Comparison of ENCODE assay signal across 17 mouse cellular contexts in the genomic region with DNA sequence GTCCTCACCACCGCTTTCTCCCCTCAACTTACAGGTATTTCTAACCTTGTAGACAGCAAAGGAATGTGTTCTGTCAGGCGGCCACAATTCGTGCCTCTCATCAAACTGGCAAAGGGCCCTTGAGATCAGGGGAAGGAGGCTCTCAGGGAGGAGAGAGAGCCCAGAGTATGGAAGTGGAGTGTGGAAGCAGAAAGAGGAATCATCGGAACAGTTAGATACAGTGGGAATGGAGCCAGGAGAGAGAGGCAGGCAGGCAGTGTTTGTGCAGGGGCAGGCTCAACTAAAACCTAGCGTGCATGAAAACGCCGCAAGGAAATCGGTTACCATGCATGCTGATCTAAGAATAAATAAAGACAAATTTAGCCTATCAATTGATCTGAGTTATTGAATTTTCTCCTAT. TPM values are rescaled to one million over a fixed set of nuclear protein-coding genes. Genes with fewer than 3 reads are reported as not detected.
DNase-seq lines count a peak whose midpoint lies in the region; ATAC-seq and TF ChIP-seq lines count a peak whose summit lies in the region.
"Had no signal": no experiment of that assay in that cellular context is flagged by ENCODE, and none has a peak within 500 bp of the region (broad histone marks: within the 10 kb centered on the region; RNA-seq: fewer than 3 reads in every experiment).

No protein-coding gene starts in this region.

- H3K27me3 ChIP-seq in forebrain, postnatal 0 days (ENCODE audit: insufficient read depth, low read length) = no peaks in the 10 kb centered on the region
- H3K27me3 ChIP-seq in forebrain, embryonic 10.5 days (ENCODE audit: poor library complexity, severe bottlenecking) = no peaks in the 10 kb centered on the region
- H3K27me3 ChIP-seq in intestine, embryonic 14.5 days (replicated peaks; ENCODE audit: control insufficient read depth, insufficient read depth, low read length) = no peaks in the 10 kb centered on the region
- H3K27me3 ChIP-seq in intestine, embryonic 16.5 days (replicated peaks; ENCODE audit: control insufficient read depth, insufficient read depth, low read length) = no peaks in the 10 kb centered on the region
- H3K27me3 ChIP-seq: limb, embryonic 12.5 days; megakaryocyte, embryonic 14.5 days; neural tube, embryonic 12.5 days had no signal

- WGBS in forebrain, postnatal 0 days = 62% methylated on average over 8 of the region's 8 CpGs
- WGBS in forebrain, embryonic 10.5 days = 83% methylated on average over 8 of the region's 8 CpGs
- WGBS in intestine, embryonic 14.5 days = 65% methylated on average over 8 of the region's 8 CpGs
- WGBS in intestine, embryonic 16.5 days = 61% methylated on average over 8 of the region's 8 CpGs

- H3K4me2 ChIP-seq in forebrain, postnatal 0 days (ENCODE audit: low read depth) = 0 out of 2 replicates have a peak overlapping the region, but pooled peaks have one; percentile 3
- no peak overlapping the region for H3K4me2 ChIP-seq in intestine, embryonic 14.5 days (ENCODE audit: low read length)
- H3K4me2 ChIP-seq in intestine, embryonic 16.5 days (ENCODE audit: low read depth, low read length) = no peak overlapping the region
- H3K4me2 ChIP-seq: limb, embryonic 12.5 days; neural tube, embryonic 12.5 days had no signal

- no peaks in the 10 kb centered on the region for H3K9me3 ChIP-seq in forebrain, postnatal 0 days (ENCODE audit: low read length)
- H3K9me3 ChIP-seq in forebrain, embryonic 10.5 days = no peaks in the 10 kb centered on the region
- no peaks in the 10 kb centered on the region for H3K9me3 ChIP-seq in intestine, embryonic 14.5 days (ENCODE audit: control insufficient read depth, low read length)
- no peaks in the 10 kb centered on the region for H3K9me3 ChIP-seq in intestine, embryonic 16.5 days (ENCODE audit: control insufficient read depth, low read length)
- H3K9me3 ChIP-seq: limb, embryonic 12.5 days; neural tube, embryonic 12.5 days had no signal

- TF ChIP-seq CTCF in forebrain, postnatal 0 days (IDR thresholded peaks at IDR 0.05; ENCODE audit: low read depth) = no peak

- H3K27ac ChIP-seq in forebrain, postnatal 0 days (ENCODE audit: low read depth, low read length) = no peak overlapping the region
- H3K27ac ChIP-seq in forebrain, embryonic 10.5 days = no peak overlapping the region
- no peak overlapping the region for H3K27ac ChIP-seq in intestine, embryonic 14.5 days (ENCODE audit: low read depth)
- H3K27ac ChIP-seq in intestine, embryonic 16.5 days (ENCODE audit: low read length) = no peak overlapping the region
- H3K27ac ChIP-seq: limb, embryonic 12.5 days; liver, embryonic 14.5 days; neural tube, embryonic 12.5 days had no signal

- no peak; the same call in 1 of the 2 replicates for ATAC-seq in forebrain, postnatal 0 days
- ATAC-seq in intestine, embryonic 14.5 days (replicated peaks; ENCODE audit: low FRiP score, low TSS enrichment, low read depth) = no peak
- no peak for ATAC-seq in intestine, embryonic 16.5 days
- ATAC-seq in megakaryocyte progenitor cell, adult 5-6 weeks (replicated peaks; ENCODE audit: poor library complexity) = no peak
- ATAC-seq: inflammation-experienced regulatory T-cells, adult 6 months had no signal

- no peaks in the 10 kb centered on the region for H3K4me1 ChIP-seq in forebrain, postnatal 0 days (ENCODE audit: insufficient read depth)
- no peaks in the 10 kb centered on the region for H3K4me1 ChIP-seq in forebrain, embryonic 10.5 days
- no peaks in the 10 kb centered on the region for H3K4me1 ChIP-seq in intestine, embryonic 14.5 days (replicated peaks; ENCODE audit: control insufficient read depth, insufficient read depth, low read length)
- no peaks in the 10 kb centered on the region for H3K4me1 ChIP-seq in intestine, embryonic 16.5 days (ENCODE audit: control insufficient read depth, insufficient read depth, low read length)
- H3K4me1 ChIP-seq: limb, embryonic 12.5 days; neural tube, embryonic 12.5 days had no signal

- H3K4me3 ChIP-seq in forebrain, postnatal 0 days (ENCODE audit: low read depth, low read length) = no peak overlapping the region
- H3K4me3 ChIP-seq in forebrain, embryonic 10.5 days = no peak overlapping the region
- no peak overlapping the region for H3K4me3 ChIP-seq in intestine, embryonic 14.5 days (ENCODE audit: low read depth, low read length)
- H3K4me3 ChIP-seq in intestine, embryonic 16.5 days (ENCODE audit: low read length) = no peak overlapping the region
- H3K4me3 ChIP-seq: limb, embryonic 12.5 days; megakaryocyte, embryonic 14.5 days; neural tube, embryonic 12.5 days had no signal

- H3K36me3 ChIP-seq in forebrain, postnatal 0 days (ENCODE audit: insufficient read depth) = no peaks in the 10 kb centered on the region
- H3K36me3 ChIP-seq in forebrain, embryonic 10.5 days (replicated peaks) = no peaks in the 10 kb centered on the region
- no peaks in the 10 kb centered on the region for H3K36me3 ChIP-seq in intestine, embryonic 14.5 days (ENCODE audit: control insufficient read depth, insufficient read depth, low read length)
- H3K36me3 ChIP-seq in intestine, embryonic 16.5 days (ENCODE audit: control insufficient read depth, insufficient read depth, low read length) = no peaks in the 10 kb centered on the region
- H3K36me3 ChIP-seq: limb, embryonic 12.5 days; neural tube, embryonic 12.5 days had no signal

- peak; percentile 27 for DNase-seq in forebrain, postnatal 0 days
- no peak for DNase-seq in forebrain, embryonic 10.5 days (ENCODE audit: extremely low spot score, low spot score)
- DNase-seq in intestine, embryonic 14.5 days (ENCODE audit: low spot score) = peak; percentile 54
- peak; percentile 14 to 22 for DNase-seq in right cerebral cortex, adult 2 months (ENCODE audit: low spot score in 2 of 2)
- no peak for DNase-seq in right cerebral cortex, adult 18-20 months
- peak; percentile 3 for DNase-seq in lung, postnatal 36 days
- DNase-seq: cerebellum, adult 8-10 months; kidney, postnatal 10 days; thymus, adult 18-20 months had no signal

- H3K9ac ChIP-seq in forebrain, postnatal 0 days = no peak overlapping the region
- H3K9ac ChIP-seq in intestine, embryonic 14.5 days (ENCODE audit: low read length) = no peak overlapping the region
- H3K9ac ChIP-seq in intestine, embryonic 16.5 days (ENCODE audit: low read depth, low read length) = no peak overlapping the region
- H3K9ac ChIP-seq: limb, embryonic 12.5 days; liver, embryonic 14.5 days; neural tube, embryonic 12.5 days had no signal

RNA-seq across cellular contexts. Expression of a gene that starts 23.0 kb away (rescaled TPM):
- 5.6 and 9.6 TPM in 2 replicates for total RNA-seq in forebrain, postnatal 0 days (2014; rRNA removed)
- 1.2 and 2.5 TPM in 2 replicates for polyA plus RNA-seq in forebrain, postnatal 0 days (2015; fragmentation: Nextera tagmentation; extraction: Ambion mirVana)
- 0.45 and 0.63 TPM in 2 replicates for polyA plus RNA-seq in forebrain, embryonic 10.5 days (2016; fragmentation: Nextera tagmentation; extraction: Ambion mirVana)
- 0.19 and 0.42 TPM in 2 replicates for polyA plus RNA-seq in intestine, embryonic 14.5 days (2014; fragmentation: Nextera tagmentation; extraction: Ambion mirVana)
- 0.10 TPM in 1 of 2 replicates, not detected in the other for polyA plus RNA-seq in intestine, embryonic 16.5 days (2015; fragmentation: Nextera tagmentation; extraction: Ambion mirVana)
- total RNA-seq in megakaryocyte progenitor cell, adult 5-6 weeks (2015) = not detected in 2 replicates
- total RNA-seq in megakaryocyte progenitor cell, adult 5-6 weeks (2017) = 0.30 TPM in 1 of 2 replicates, not detected in the other
- polyA plus RNA-seq: inflammation-experienced regulatory T-cells, adult 6 months; small intestine, adult 2 months had no signal

Comparison
In these comparisons a context has a peak if more than half of its experiments do, and no peak if none do; other contexts are left out.
1. DNase-seq: peak in forebrain, postnatal 0 days (single experiment), intestine, embryonic 14.5 days (single experiment), right cerebral cortex, adult 2 months (2 of 2) and lung, postnatal 36 days (single experiment); none in forebrain, embryonic 10.5 days (single experiment) and right cerebral cortex, adult 18-20 months (single experiment).